Mouse (Mus musculus) liver, adult (tissue): ENCODE data around the gene Hif3a.

ENCODE experiments used
- GATA4 ChIP-seq: IDR thresholded peaks from 2 replicates; pipeline ENCODE4 v1.6.1; 2014; ENCODE audit warnings: mild to moderate bottlenecking, low read length; ENCODE audit not compliant: insufficient replicate concordance

Hif3a gene

GRCm38 (mm10) chr7:16988405-16988804, 73.8 kb downstream of the Hif3a start:
- TF ChIP-seq GATA4: no peak

DNA sequence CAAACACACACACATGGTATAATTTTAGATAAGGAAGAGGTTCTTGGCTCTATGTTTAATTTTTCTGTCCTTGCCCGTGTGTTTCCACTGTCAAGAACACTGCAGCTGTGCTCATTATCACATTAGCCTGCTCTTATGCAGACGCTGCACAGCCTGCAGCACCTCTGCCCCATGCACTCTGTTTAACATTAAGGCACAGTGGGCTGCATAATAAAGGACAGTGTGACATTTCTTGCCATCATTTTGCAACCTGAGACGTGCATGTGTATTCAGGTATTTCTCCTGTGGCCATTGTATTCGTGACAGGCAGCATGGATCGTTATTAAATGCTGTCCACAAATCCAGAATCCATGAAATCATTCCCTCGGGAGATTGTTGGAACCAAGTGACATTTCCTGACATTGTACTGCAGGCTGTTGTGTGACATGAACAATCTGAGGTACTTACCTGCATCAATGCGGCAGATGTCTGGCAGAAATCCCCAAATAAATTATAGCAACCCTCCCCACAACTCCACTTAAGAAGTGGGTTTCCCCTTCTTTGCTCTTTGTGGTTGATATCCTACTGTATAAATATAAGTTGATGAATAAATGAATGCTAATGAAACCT, 74.6 kb downstream of the Hif3a start:
- TF ChIP-seq GATA4: no peak

- TF ChIP-seq GATA4: no peak
Measured at GRCm38 (mm10) chr7:16982859-16983568, 79.2 kb downstream of the Hif3a start, which contains the start of gene Gm42372. TSS of gene Gm42372 (plus strand) at chr7:16983086.
